Mouse (Mus musculus) heart, adult 8-10 months (tissue): Measurements from ENCODE around the gene Mfsd6l. TPM values are rescaled to one million over a fixed set of nuclear protein-coding genes. Genes with fewer than 3 reads are reported as not detected.

Experiments used
- DNase-seq: peaks from one replicate; pipeline ENCODE4 v3.0.0; 2022; ENCODE audit warnings: low spot score
- total RNA-seq, 4 experiments: library from RNA; stranded (reverse); gene quantifications; 2 replicates each; pipeline ENCODE4 v1.2.4; 2022

The Mfsd6l gene
- total RNA-seq, 4 experiments from 2014 or later: 0.11 to 0.25 (median 0.16) TPM; not detected in 1

DNA sequence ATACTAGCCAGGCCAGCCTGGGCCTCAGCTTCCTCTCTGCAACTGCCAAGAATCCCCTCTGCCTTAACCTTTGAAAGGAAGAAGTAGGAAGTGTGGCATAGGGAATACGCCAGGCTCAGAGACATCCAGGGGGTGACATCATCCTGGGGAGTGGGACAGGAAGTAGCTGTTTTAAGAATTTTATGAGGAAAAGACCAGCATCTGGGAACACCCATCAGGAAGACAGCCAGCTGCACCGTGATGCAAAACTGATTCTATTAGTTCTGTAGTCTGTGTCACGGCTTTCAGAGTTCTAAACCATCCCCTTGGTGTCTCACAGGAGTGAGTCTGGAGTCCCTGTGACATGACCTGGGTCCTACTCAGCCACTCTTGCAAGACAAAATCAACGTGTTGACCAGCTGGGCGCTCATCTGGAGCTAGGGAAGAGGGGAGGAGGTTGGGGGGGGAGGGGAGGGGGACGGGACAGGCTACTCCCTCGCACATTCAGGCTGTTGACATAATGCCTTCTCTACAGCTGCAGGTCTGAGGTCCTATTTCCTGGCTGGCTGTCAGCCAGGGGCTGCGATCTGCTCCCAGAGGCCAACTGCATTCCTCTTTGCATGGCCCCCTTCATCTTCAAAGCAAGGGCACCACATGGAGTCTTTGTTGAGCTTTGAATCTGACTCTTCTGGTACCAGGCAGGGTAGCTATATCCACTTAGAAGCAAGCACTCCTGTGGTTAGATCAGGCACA lies 46.4 kb downstream of the Mfsd6l start:
- DNase-seq: peak; percentile 48

DNA sequence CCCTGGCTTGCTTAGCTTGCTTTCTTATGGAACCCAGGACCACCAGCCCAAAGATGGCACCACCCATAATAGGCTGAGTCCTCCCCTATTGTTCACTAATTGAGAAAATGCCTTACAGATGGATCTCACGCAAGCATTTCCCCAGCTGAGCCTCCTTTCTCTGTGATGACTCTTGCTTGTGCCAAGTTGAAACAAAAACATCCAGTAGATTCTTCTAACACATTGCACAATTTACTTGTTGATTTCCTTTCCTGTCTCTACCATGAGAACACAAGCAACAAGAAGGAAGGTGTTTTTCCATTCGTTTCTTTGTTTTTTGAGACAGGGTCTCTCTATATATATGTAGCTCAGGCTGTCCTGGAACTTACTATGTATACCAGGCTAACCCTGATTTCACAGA lies 51.1 kb downstream of the Mfsd6l start:
- DNase-seq: no peak

Other genes with a start within 250 kb of the Mfsd6l start
- 10 to 100 TPM; 62.6 to 88.8 (median 70.8) TPM for gene Ntn1, start 155.4 kb upstream of the Mfsd6l start, total RNA-seq
- 1 to 10 TPM in 1 of 4 experiments, under 1 TPM in 3; 0.31 to 1.6 (median 0.70) TPM for gene Pik3r5, start 124.1 kb upstream of the Mfsd6l start, total RNA-seq
- gene Pik3r6, start 53.2 kb upstream of the Mfsd6l start, total RNA-seq: 1 to 10 TPM; 2.4 to 6.9 (median 3.8) TPM
- not detected for gene Ccdc42, start 30.8 kb downstream of the Mfsd6l start, total RNA-seq
- gene Myh10, start 135.4 kb downstream of the Mfsd6l start, total RNA-seq: 10 to 100 TPM; 21.6 to 24.0 (median 22.9) TPM